Mouse (Mus musculus) small intestine, adult 2 months (tissue): ENCODE data around the gene Cpeb3.

ENCODE experiments used
- CTCF ChIP-seq: fragments of 200-500 bp; IDR thresholded peaks from 2 replicates; pipeline ENCODE4 v1.5.1; 2012; ENCODE audit warnings: low read depth, mild to moderate bottlenecking, control low read depth, inconsistent platforms, low read length, moderate library complexity, mixed read lengths; ENCODE audit not compliant: insufficient replicate concordance, insufficient read length; ENCODE audit errors: extremely low read depth
- POLR2A ChIP-seq: fragments of 200-500 bp; IDR thresholded peaks from 2 replicates; pipeline ENCODE4 v1.6.1; 2012; ENCODE audit warnings: low read depth, mild to moderate bottlenecking, control low read depth, inconsistent platforms, low read length, moderate library complexity

DNA sequence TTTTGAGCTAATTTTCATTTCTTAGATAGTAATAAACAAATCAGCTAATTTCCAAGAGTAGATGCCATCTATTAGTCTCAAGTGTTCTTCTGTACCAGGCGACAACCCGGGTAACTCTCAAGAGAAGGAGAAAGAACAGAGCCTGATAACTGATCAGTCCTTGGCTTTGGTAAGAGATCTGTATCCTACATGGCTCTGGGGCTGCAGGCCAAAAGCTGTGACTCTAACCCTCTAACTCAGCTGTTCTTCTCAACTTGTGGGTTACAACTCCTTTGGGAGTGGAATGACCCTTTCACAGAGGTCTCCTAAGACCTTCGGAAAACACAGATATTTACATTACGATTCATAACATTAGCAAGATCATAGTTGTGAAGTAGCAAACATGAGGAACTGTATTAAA lies 148.3 kb downstream of the Cpeb3 start:
- TF ChIP-seq CTCF (no peak), POLR2A (no peak)
